Mouse (Mus musculus) lung, adult 2 months (tissue): Measurements from ENCODE around the gene P2ry13. TPM values are rescaled to one million over a fixed set of nuclear protein-coding genes. Genes with fewer than 3 reads are reported as not detected.

ENCODE experiments used
- DNase-seq: peaks from one replicate; pipeline ENCODE4 v3.0.0; 2022
- H3K4me1 ChIP-seq: fragments of 200-500 bp; 2 replicates; pipeline ENCODE4 v1.6.1; 2011; ENCODE audit warnings: low read length; ENCODE audit not compliant: control insufficient read depth, insufficient read depth
- H3K4me3 ChIP-seq: fragments of 200-500 bp; replicated peaks from 2 replicates; pipeline ENCODE3; 2011; ENCODE audit warnings: low read depth, mild to moderate bottlenecking, control low read depth, low read length; ENCODE audit errors: extremely low read depth
- CTCF ChIP-seq: fragments of 200-500 bp; IDR thresholded peaks from 2 replicates; pipeline ENCODE4 v1.5.1; 2011; ENCODE audit warnings: mild to moderate bottlenecking, low read length, control low read depth; ENCODE audit not compliant: insufficient read depth
- POLR2A ChIP-seq: fragments of 200-500 bp; IDR thresholded peaks from 2 replicates; pipeline ENCODE4 v1.6.1; 2011; ENCODE audit warnings: low read depth, mild to moderate bottlenecking, control low read depth, low read length, borderline replicate concordance; ENCODE audit errors: extremely low read depth
- WGBS: fragments of 180-500 bp; shearing (Covaris S2); methylation state at CpG from one replicate; pipeline ENCODE4 v1.1.7; 2018; 5-methylcytosine and 5-hydroxymethylcytosine counted together
- polyA plus RNA-seq: library from polyadenylated mRNA; depleted of rRNA; stranded (reverse); fragments of >200 nt; gene quantifications from 2 replicates; pipeline ENCODE4 v1.2.3, GENCODE M21; 2012; rRNA removed

The P2ry13 gene
- polyA plus RNA-seq, 1 experiment = 3.0 TPM

DNA sequence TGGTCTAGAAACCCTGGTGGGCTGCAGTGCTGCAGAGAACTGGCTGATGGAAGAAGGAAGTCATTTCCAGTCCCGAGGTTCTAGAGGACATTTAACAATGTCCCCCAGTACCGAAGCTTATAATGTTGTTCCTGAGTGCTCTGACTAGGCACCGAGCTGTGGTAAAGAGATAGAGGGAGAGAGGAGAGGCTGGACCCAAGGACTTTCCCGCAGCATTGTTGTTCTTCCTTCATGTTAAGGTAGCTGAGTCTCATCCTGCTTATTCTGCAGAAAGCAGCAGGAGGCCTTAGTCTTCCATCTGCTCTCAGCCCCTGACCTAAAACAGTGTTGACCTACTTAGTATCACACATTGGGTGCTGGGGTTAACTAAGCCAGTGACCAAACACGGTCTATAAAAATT, 33.8 kb downstream of the P2ry13 start:
- H3K4me3 ChIP-seq = no peak overlapping the region
- TF ChIP-seq POLR2A = no peak
- no peak for TF ChIP-seq CTCF
- no peak for DNase-seq
- H3K4me1 ChIP-seq = no peaks in the 10 kb centered on the region
- 55% methylated on average over 5 of the region's 5 CpGs for WGBS

DNA sequence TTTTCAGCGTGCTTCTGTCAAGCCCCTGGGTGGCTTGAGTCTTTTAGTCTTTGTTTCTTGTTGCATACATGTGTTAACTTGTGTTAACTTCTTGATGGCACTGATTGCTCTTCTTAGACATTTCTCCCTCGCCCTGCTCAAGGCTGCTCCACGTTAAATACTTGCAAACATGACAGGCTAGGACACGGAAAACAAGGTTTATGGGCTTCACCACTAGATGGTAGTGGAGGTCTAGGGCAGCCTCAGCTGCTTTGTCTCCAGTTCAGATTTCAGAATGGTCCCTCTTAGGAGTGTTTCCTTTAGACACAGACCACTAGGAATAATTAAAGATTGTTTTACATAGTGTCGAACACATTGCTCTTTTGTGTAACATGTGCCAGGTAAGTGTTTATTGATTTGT, 35.4 kb downstream of the P2ry13 start:
- 14% methylated on average over 5 of the region's 5 CpGs for WGBS
- no peak overlapping the region for H3K4me3 ChIP-seq
- no peaks in the 10 kb centered on the region for H3K4me1 ChIP-seq
- TF ChIP-seq POLR2A (no peak), CTCF (peak; percentile 41; the same call in 1 of the 2 replicates)
- no peak for DNase-seq

DNA sequence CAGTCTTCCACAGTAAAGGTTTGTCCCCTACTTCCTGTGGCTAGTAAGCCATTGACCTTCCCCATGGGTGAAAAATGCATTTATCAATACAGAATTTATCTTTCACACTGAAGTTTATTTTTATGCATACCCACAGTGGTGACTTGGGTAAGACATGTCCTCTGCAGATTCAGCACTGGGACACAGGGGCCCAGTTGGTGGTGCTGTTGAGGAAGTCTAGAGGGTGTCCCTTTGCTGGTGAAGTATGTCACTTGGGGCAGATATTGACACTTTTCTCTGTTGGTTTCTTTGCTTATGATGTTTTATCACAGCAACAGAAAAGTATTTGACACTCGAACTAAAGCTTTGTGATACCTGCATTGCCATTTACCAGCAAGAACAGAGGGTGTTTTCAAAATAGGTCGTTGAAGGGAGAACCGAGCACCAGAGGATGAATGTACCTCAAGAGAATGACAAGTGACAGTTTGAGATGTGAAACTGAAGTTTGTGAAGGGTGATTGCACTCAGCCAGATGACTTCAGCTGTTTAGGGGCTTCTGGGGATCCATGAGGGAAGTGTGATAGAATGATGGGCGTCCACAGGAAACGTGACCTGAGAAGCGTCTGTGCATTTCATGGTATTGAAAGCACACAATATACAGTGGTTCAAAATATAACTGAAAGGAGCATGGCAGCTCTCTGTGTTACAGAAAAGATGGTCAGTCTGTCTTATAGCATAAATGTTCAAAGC, 36.1 kb downstream of the P2ry13 start:
- no peak for DNase-seq
- TF ChIP-seq POLR2A = no peak
- no peak for TF ChIP-seq CTCF
- WGBS = 67% methylated on average over 6 of the region's 6 CpGs
- H3K4me1 ChIP-seq = no peaks in the 10 kb centered on the region
- no peak overlapping the region for H3K4me3 ChIP-seq

DNA sequence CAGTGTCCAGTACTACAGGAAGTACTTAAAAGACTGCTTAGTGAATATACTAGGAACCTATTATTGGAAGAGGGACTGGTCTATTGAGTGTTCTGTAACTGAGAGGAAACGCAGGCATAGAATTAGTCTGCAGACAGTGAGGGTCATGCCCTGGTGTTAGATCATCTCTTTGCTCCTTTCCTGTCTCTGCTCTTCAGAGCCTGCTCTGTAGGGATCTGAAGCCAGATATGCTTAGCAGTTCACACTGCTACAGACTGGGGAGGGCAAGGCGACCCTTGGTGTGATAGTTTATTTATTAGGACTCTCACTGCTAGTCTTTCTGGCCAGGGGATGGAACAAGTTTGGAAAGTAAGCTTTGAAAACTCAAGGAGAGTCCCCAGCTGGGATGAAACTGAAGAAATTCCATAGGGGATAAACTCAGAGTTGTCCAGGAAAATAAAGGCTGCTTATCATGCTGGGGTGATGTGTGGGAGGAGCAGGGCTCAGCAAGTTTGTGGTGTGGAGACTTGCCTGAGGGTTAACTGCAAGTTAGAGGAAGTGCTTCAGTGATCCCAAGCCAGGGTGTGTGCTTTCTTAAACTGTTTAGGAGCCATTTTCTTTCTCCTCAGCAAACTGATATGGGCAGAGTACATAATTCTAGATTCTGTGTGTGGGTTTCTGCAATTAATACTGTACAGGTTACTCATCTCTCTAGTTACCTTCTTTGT, 40.6 kb downstream of the P2ry13 start:
- Histone ChIP-seq H3K4me3 (no peak overlapping the region), H3K4me1 (0 out of 2 replicates have a peak, but pooled peaks cover 2% of the 10 kb centered on the region)
- 41% methylated on average over 2 of the region's 2 CpGs for WGBS
- no peak for TF ChIP-seq CTCF
- TF ChIP-seq POLR2A = no peak
- no peak for DNase-seq

DNA sequence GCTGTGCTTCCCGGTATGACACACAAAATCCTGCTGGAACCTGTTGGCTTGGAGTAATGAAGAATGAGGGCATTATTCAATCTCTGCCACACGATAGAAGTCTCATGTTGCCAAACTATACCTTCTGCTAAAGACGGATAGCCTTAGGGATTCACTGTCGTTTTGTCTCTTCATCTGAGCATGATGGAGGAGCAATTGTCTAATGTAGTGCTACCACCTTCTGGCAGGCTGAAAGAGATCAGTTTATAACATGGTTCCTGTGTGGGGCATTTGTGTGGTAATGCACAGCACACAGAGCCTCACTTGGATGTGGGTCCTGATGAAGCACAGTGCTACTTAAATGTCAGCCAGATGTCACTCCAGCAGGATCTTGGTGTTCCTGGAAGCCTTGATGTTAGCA, 41.5 kb downstream of the P2ry13 start:
- TF ChIP-seq POLR2A = no peak
- TF ChIP-seq CTCF = no peak
- H3K4me3 ChIP-seq = no peak overlapping the region
- 0 out of 2 replicates have a peak, but pooled peaks cover 2% of the 10 kb centered on the region for H3K4me1 ChIP-seq
- DNase-seq = no peak
- 62% methylated on average over 4 of the region's 4 CpGs for WGBS

DNA sequence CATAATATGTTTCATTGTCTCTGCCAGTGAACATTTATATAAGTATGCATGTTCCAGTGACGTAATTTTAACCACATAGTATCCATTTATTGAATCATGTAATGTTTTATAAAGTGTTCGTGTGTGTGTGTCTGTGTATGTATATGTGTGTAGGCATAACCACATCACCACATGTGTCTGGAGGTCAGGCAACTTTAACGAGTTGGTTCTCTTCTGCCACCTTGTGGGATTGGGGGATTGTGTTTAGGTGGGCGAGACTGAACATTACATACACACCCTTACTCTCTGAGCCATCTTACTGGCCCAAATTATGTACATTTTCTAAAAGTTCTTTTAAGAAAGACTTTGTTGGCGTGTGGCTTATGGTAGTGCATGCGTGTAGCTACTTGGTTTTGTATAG, 42.2 kb downstream of the P2ry13 start:
- TF ChIP-seq POLR2A = no peak
- no peak for TF ChIP-seq CTCF
- 90% methylated on average over 6 of the region's 6 CpGs for WGBS
- no peak for DNase-seq
- Histone ChIP-seq H3K4me1 (0 out of 2 replicates have a peak, but pooled peaks cover 2% of the 10 kb centered on the region), H3K4me3 (no peak overlapping the region)

DNA sequence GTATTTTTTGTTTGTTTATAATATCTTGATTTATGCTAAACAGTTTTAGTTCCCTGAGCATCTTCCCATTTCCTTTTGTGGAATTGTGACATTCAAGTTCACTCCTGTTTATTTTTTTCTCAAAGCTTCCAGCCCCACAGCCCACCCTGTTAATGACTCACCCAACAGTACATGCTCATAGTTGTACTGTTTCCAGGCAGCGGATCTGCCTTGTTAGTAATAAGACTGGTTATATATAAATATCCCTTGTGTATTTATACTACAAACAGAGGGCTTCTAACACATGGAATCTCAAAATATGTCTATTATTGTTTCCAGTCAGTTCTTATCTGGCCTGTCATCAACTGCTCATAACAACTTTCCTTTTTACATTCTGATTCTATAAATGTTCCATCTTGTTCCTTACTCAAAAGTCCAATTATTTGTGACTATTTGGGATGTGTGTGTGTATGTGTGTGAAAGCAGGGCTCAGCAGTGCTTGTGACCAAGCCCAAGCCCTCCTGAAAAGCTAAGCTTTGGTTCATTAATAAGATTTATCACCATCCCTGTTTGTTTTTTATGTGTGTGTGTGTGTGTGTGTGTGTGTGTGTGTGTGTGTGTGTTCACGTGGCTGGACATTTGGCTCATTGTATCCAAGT, 43.1 kb downstream of the P2ry13 start:
- TF ChIP-seq CTCF (no peak), POLR2A (no peak)
- no peak overlapping the region for H3K4me3 ChIP-seq
- H3K4me1 ChIP-seq = 0 out of 2 replicates have a peak, but pooled peaks cover 2% of the 10 kb centered on the region
- 30% methylated on average over 2 of the region's 2 CpGs for WGBS
- no peak for DNase-seq

DNA sequence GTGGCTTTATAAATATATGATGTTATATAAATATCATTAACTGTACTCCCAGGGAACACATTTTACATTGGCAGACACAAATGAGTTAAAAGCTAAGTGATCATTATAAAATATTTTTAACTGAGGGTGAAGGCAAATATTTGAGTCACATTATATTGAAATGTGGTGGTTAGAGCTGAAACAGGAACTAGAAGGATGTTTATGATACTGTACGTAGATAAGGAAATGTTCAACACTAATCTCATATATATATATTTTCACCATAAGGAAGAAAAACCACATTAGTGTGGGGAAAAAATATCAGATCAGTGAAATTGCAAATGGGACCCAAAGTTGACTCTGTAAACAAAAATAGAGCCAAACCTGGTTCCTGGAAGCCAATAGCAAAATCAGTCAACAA, 50.2 kb downstream of the P2ry13 start:
- Histone ChIP-seq H3K4me1 (no peaks in the 10 kb centered on the region), H3K4me3 (no peak overlapping the region)
- no peak for TF ChIP-seq CTCF
- no peak for TF ChIP-seq POLR2A
- WGBS = 69% methylated on average over 1 of the region's 1 CpGs
- no peak for DNase-seq

Other genes with a start within 250 kb of the P2ry13 start
- 0.71 and 1.1 TPM in 2 replicates for gene Med12l, start 205.1 kb downstream of the P2ry13 start, polyA plus RNA-seq
- gene Gpr171, start 109.1 kb downstream of the P2ry13 start, polyA plus RNA-seq = 0.86 and 0.90 TPM in 2 replicates
- 4.6 and 8.0 TPM in 2 replicates for gene P2ry14, start 57.3 kb downstream of the P2ry13 start, polyA plus RNA-seq
- 5.2 TPM in 1 of 2 replicates, not detected in the other for gene Gpr87, start 15.8 kb downstream of the P2ry13 start, polyA plus RNA-seq
- 3.0 and 4.6 TPM in 2 replicates for gene P2ry12, start 52.0 kb upstream of the P2ry13 start, polyA plus RNA-seq
- gene Igsf10, start 133.5 kb upstream of the P2ry13 start, polyA plus RNA-seq = 2.4 and 3.5 TPM in 2 replicates